Mouse (Mus musculus) retina, embryonic 14.5 days (tissue): ENCODE data around the gene Tnfrsf25.

Experiments
- DNase-seq: peaks from one replicate; pipeline ENCODE4 v3.0.0-alpha.2; 2015; ENCODE audit warnings: low spot score

Gene Tnfrsf25

GRCm38 (mm10) chr4:152120311-152121182, 4.8 kb downstream of the Tnfrsf25 start:
- no peak for DNase-seq

- DNase-seq: no peak
Measured at GRCm38 (mm10) chr4:152121183-152121505, 5.4 kb downstream of the Tnfrsf25 start.

- DNase-seq: no peak
Measured at GRCm38 (mm10) chr4:152124361-152124961, 8.7 kb downstream of the Tnfrsf25 start.

GRCm38 (mm10) chr4:152125161-152126025, 9.7 kb downstream of the Tnfrsf25 start:
- DNase-seq: no peak

- DNase-seq: peak; percentile 50
Measured at GRCm38 (mm10) chr4:152126026-152126920, 10.5 kb downstream of the Tnfrsf25 start.

GRCm38 (mm10) chr4:152127884-152128283, 12.2 kb downstream of the Tnfrsf25 start:
- no peak for DNase-seq

- no peak for DNase-seq
Measured at GRCm38 (mm10) chr4:152128784-152129183, 13.1 kb downstream of the Tnfrsf25 start.

- no peak for DNase-seq
Measured at GRCm38 (mm10) chr4:152129395-152129930, 13.7 kb downstream of the Tnfrsf25 start.

GRCm38 (mm10) chr4:152130771-152131653, 15.3 kb downstream of the Tnfrsf25 start:
- DNase-seq: peak; percentile 75

GRCm38 (mm10) chr4:152131809-152132771, 16.4 kb downstream of the Tnfrsf25 start:
- peak; percentile 82 for DNase-seq

- no peak for DNase-seq
Measured at GRCm38 (mm10) chr4:152132772-152133169, 17.0 kb downstream of the Tnfrsf25 start.

- no peak for DNase-seq
Measured at GRCm38 (mm10) chr4:152133213-152133612, 17.5 kb downstream of the Tnfrsf25 start.

GRCm38 (mm10) chr4:152134507-152134906, 18.8 kb downstream of the Tnfrsf25 start:
- DNase-seq: peak; percentile 75

GRCm38 (mm10) chr4:152135363-152135762, 19.6 kb downstream of the Tnfrsf25 start:
- no peak for DNase-seq

GRCm38 (mm10) chr4:152136112-152136875, 20.6 kb downstream of the Tnfrsf25 start:
- peak; percentile 77 for DNase-seq

GRCm38 (mm10) chr4:152136876-152137250, 21.1 kb downstream of the Tnfrsf25 start:
- no peak for DNase-seq

GRCm38 (mm10) chr4:152138497-152139260, 22.9 kb downstream of the Tnfrsf25 start:
- DNase-seq: peak; percentile 96
